Mouse (Mus musculus): ENCODE results near the gene Myh11.

DNA sequence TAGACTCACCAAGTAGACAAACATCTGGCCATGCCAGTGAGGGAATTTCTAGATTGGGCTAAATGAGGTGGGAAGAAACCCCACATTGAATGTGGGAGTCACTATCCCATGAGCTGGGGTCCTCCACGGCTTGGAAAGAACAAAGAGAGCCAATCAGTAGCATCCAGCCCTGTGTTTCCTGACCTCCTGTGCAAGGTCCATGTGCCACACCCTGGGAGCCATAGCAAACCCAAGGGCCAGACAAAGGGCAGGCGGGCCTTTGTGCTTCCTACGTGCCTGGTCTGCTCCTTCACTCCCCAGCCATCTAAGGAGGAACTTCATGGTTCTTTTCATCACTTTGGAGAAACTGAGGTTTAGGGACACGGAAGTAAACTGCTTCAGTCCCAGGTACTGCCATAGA lies 38.3 kb downstream of the Myh11 start:
- TF ChIP-seq CTCF (IDR thresholded peaks at IDR 0.05; ENCODE audit: low read depth) (no peak), EP300 (IDR thresholded peaks at IDR 0.05; ENCODE audit: low read depth) (no peak)
